Mouse (Mus musculus): ENCODE results near the gene Ramp2.
A peak's percentile ranks its signal among the peaks of the same experiment; 100 is the strongest.

Ramp2 gene

DNA sequence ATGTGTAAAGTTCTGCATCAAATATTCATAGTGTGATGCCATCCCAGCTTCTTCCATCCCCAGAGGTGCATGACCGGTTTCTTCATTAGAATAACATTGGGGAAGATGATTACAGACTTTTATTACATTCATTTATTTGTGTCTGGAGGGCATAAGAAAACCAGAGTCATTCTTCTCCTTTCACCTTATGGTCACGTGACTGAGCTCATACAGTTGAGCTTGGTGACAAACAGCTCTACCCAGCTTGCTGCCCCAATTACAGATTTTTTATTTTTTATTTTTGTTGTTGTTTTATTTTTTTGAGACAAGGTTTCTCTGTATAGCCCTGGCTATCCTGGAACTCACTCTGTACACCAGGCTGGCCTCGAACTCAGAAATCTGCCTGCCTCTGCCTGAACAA is 26.6 kb downstream of the Ramp2 start:
- DNase-seq: no peak

- DNase-seq: no peak
Observed at GRCm38 (mm10) chr11:101275309-101275708, 29.5 kb downstream of the Ramp2 start.

DNA sequence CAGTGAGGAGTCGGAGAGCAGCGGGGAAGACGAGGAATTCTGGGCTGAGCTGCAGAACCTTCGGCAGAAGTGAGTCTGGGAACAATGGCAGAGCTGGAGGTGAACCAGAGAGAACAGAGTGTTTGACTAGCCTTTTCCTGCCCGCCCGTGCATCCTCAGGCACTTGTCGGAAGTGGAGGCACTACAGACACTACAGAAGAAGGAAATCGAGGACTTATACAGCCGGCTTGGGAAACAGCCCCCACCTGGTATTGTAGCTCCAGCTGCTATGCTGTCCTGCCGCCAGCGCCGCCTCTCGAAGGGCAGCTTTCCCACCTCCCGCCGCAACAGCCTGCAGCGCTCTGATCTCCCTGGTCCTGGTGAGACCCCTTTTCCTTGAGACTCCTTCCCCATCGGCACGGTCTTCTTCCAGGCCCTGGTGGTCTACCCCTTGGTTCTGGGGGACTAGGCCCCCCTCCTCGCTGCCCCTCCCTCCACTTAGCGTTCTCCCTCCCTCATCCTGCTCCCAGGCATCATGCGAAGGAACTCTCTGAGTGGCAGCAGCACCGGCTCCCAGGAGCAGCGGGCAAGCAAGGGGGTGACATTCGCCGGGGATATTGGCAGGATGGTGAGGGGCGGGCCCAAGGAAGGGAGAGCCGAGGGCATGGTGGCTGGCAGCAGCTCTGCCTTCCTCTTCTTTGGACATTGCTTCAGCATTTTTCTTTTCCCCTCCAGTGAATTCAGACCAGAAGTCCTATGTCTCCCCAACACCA is 30.7 kb downstream of the Ramp2 start:
- no peak for DNase-seq

DNA sequence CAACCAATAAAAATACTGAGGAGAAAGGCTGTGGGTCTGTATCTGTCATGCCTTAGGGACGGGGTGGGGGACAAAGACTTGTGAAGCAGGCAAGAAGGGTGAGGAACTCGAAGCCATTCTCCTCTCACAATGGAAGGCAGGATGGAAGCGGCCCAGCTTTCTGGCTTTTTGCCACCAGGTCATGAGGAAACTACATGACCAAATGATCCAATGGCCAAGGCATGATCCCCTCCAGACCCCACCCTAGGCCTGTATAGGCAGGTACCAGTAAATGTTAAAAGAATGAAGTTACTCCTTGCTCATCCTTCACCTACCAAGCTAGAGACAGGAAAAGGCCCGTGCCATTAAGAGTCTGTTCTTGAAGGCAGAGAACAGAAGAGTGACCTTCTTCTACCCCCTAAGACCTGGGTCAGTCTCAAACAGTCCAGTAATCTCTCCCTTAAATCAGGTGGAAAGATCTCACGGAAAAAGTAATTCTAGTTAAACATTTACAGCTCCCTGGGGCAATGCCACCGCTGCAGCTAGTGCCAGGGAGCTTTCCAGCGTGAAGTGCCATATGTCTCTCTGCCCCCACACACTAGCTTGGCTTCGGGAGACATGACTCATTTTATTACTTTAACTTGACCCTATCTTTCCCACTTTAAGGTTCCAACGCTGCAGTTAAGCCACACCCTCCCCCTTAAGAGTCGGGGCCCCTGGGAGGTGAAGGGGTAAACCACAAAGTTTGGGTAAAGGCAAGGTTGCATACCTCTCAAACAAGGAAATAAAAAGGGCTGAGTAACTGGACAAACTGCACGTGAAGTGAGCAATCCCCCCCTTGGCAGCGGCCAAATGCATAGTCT is 31.8 kb downstream of the Ramp2 start:
- DNase-seq: peak; percentile 91

DNA sequence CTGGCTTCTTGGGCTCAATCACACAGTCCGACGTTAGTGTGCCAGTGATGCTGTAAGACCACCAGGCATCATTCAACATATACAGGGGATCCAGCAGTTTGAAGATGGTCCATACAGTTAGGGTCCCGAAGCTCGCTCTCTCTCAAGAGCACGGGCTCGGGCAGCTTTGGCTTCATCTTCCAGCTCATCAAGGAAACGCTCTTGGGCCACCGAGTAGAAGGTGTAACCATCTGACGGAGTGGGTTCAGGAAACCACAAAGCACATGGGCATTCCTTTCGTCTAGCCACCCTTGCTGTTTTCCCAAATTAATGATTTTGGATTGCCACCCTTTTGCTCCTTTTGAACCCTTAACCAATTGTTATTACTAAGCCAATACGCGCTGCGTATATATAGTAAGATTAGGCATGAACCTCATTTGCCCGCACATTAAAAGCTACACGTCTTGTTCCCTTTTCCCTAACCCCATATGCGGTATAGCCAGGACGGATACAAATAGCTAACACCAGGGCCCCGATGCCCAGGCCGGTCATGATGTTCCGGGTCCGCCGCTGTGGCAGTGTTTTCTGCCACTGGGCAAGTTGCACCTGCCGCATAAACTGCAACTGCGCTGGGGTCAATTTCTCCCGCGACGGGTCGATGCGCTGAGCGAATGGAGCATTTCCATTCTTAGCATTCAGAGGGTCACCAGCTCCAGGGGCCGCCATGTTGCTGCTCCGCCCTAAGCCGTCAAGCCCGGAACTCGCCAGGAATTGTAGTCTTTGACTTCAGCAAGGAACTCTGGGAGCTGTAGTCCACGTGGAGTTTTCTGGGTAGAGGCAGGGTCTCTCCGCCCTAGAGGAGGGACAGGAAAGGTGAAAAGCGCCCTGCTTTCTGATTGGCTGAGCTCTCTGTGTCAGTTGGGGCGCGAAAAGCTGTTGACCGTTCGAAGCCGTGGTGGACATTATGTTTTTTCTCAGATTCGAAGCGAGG is 32.7 kb downstream of the Ramp2 start, which contains the start of the genes Cntd1 and Coa3:
Gene Cntd1 (plus strand): TSS at position 790 of the 970 bp plus-strand sequence.
Gene Coa3 (minus strand): TSS at position 892 of the 970 bp plus-strand sequence.
- peak; percentile 91 for DNase-seq

DNA sequence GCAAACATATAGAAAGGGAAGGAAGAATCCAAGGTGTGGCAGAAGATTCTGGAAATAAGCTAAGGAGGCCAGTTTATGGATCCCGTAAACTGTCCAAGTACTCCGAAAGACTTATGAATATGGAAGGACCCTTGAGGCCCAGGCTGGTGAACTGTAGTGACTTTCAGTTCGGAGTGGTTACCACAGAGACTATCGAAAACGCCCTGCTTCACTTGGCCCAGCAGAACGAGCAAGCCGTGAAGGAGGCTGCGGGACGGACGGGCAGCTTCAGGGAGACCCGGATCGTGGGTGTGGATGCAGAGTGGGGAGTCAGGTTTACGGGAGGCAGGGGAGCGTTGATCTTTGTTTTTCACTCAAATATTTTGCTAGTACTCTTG is 33.4 kb downstream of the Ramp2 start:
- DNase-seq: no peak

- DNase-seq: no peak
Observed at GRCm38 (mm10) chr11:101280837-101281236, 35.0 kb downstream of the Ramp2 start.

GRCm38 (mm10) chr11:101282896-101283295 is 37.1 kb downstream of the Ramp2 start:
- no peak for DNase-seq

- DNase-seq: peak; percentile 79
Observed at GRCm38 (mm10) chr11:101283805-101284204, 38.0 kb downstream of the Ramp2 start.

DNA sequence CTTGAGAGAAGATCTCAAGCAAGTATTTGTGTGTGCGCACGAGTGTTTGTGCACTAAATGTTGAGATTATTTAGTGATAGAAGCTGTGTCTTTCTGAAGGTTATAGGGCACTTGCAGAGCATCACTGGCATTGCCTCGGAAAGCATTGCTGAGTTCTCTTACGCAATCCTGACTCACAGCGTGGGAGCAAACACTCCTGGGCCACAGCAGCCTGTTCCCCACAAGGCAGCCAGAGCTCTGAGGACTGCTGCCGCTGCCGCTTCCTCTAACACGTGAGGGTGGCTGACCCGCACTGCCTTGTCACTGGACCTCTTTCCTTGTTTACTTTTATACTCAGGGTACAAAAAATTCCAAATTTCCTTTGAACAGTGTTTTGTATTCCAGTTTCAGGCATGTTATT is 41.5 kb downstream of the Ramp2 start:
- no peak for DNase-seq

DNA sequence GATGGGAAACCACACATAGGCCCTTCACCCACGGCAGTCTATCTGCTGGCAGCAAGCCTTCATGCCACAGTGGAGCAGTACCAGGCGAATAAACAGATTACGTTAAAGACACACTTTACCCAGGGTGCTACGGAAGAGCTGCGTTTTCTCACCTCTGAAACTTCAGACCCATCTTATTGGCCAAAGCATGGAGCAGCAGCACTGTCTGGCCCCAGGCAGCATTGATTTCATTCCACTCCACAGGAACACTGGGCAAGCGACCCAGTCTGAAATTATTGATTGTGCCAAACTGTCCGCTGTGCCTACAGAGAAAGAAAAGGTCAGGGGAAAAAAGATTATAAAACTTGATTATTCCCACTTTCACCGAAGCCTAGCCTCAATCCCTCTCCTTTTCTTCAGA is 45.4 kb downstream of the Ramp2 start:
- DNase-seq: no peak

GRCm38 (mm10) chr11:101295191-101295590 is 49.4 kb downstream of the Ramp2 start:
- no peak for DNase-seq

DNA sequence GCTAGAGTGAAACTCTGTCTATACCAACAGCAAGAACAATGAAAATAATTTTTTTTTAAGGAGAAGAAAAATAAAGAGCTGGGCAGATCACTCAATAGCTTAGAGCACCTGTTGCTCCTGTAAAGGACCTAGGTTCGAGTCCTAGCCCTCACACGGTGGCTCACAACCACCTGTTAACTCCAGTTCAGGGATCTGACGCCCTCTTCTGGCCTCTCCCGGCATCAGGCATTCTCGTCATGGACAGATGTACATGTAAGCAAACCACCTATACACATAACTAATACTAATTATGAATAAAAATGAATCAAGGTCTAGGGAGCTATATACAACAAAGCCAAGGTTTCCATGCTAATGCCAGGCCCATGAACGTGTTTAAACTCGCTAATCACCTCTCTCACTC is 55.1 kb downstream of the Ramp2 start:
- DNase-seq: no peak

DNA sequence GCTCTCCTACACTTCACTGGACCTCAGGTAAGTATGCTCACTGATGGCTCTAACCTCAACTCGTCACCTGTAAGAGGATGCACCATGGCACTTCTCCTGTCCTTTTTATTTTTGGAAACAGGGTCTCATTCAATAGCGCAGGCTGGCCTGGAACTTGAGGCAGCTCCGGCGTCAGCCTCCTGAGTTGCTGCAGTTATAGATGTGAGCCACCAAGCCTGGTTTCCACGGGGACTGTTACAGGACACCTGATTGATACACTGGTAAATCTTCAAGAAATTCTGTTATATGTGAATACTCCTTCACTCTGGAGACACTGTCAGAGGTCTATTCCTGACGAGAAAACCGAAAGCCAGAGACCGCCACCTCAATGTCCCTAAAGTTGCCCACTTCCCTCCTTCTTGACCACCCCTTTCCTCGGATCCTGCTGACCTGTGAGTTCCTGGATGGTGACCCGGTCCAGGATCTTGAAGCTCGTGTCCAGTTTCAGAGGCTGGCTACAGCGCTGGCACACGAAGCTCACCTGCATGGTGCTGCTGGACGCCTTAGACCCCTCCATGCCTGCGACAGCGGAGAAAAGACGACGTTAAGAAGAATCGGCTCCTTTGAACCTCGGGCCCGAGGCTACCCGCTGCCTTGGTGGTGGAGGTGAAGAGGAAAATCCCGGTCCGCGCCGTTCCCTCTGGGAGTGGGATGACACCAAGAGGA is 55.6 kb downstream of the Ramp2 start:
- no peak for DNase-seq

DNA sequence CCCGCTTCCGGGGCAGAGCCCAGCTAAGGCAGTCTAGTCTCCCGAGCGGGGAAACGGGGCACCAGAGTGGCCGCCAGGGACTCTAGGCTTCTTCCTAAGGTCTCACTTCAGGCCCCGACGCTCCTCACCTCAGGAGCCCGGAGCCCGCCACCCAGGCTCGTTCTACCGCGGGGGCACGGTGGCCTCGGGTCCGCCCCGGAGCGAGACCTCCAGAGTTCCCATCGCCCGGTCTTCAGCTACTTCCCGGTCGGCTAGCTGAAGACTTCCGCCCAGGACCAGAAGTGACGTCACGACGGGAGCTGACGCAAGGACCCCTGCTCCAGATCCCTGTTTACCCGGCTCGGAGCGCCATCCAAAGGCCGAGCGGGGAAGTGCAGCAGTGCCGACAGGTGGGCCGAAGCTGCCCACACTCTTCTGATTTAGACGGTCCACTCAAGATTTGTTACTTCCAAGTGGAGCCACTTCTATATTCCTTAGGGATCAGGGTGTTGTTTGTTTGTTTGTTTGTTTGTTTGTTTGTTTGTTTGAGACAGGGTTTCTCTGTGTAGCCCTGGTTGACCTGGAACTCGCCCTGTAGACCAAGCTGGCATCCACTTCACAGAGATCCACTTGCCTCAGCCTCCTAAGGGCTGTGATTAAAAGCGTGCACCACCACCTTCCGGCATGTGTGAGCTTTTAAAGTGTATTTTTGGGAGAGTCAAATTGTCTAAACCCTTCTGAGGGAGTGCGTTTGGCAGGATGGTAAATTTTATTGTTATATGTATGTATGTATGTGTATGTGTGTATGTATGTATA is 56.4 kb downstream of the Ramp2 start, which contains the start of gene Becn1:
Gene Becn1 (minus strand): TSS at position 283 of the 795 bp plus-strand sequence.
- DNase-seq: peak; percentile 93

DNA sequence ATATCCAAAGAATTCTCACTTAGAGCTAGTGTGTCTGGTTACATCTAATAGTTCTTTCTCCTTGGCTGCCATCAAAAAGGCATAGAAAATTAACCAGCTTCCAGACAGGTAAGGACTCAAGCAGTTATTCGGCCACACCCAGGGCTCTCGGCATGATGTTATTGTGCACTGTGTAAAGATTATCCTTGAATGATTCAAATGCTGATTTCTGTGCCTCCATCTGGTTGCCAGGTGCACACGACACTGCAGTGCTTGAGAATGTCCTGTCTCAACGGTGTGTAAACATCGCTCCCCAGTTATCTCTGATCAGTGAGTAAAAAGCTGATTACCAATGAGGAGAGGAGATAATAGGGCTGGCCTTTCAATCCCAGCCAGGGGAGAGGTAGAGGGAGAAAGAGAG is 61.9 kb downstream of the Ramp2 start:
- no peak for DNase-seq
